Mouse (Mus musculus): ENCODE measurements around the gene Kcnn4. TPM values are rescaled to one million over a fixed set of nuclear protein-coding genes. Genes with fewer than 3 reads are reported as not detected.

Kcnn4 gene
- total RNA-seq, 1 experiment from 2014 or later: 84.9 TPM

- ATAC-seq (replicated peaks; ENCODE audit: low read depth, poor library complexity, severe bottlenecking): no peak
Observed at GRCm38 (mm10) chr7:24365258-24366014, 4.6 kb upstream of the Kcnn4 start.

- no peak for ATAC-seq (replicated peaks; ENCODE audit: low read depth, poor library complexity, severe bottlenecking)
Observed at GRCm38 (mm10) chr7:24366716-24367632, 3.1 kb upstream of the Kcnn4 start.

GRCm38 (mm10) chr7:24368226-24368625, 1.8 kb upstream of the Kcnn4 start:
- ATAC-seq (replicated peaks; ENCODE audit: low read depth, poor library complexity, severe bottlenecking): no peak

GRCm38 (mm10) chr7:24368946-24369345, 1.1 kb upstream of the Kcnn4 start:
- no peak for ATAC-seq (replicated peaks; ENCODE audit: low read depth, poor library complexity, severe bottlenecking)

GRCm38 (mm10) chr7:24371012-24371808, 1.1 kb downstream of the Kcnn4 start:
- peak; percentile 52 for ATAC-seq (replicated peaks; ENCODE audit: low read depth, poor library complexity, severe bottlenecking)

- ATAC-seq (replicated peaks; ENCODE audit: low read depth, poor library complexity, severe bottlenecking): no peak
Observed at GRCm38 (mm10) chr7:24371809-24372145, 1.7 kb downstream of the Kcnn4 start.

GRCm38 (mm10) chr7:24372300-24372699, 2.2 kb downstream of the Kcnn4 start:
- ATAC-seq (replicated peaks; ENCODE audit: low read depth, poor library complexity, severe bottlenecking): no peak

GRCm38 (mm10) chr7:24372786-24373185, 2.7 kb downstream of the Kcnn4 start:
- no peak for ATAC-seq (replicated peaks; ENCODE audit: low read depth, poor library complexity, severe bottlenecking)

- peak; percentile 29 for ATAC-seq (replicated peaks; ENCODE audit: low read depth, poor library complexity, severe bottlenecking)
Observed at GRCm38 (mm10) chr7:24373538-24374379, 3.7 kb downstream of the Kcnn4 start.

GRCm38 (mm10) chr7:24376456-24376855, 6.4 kb downstream of the Kcnn4 start:
- no peak for ATAC-seq (replicated peaks; ENCODE audit: low read depth, poor library complexity, severe bottlenecking)

- peak; percentile 60 for ATAC-seq (replicated peaks; ENCODE audit: low read depth, poor library complexity, severe bottlenecking)
Observed at GRCm38 (mm10) chr7:24377091-24377865, 7.2 kb downstream of the Kcnn4 start.

GRCm38 (mm10) chr7:24378049-24378701, 8.1 kb downstream of the Kcnn4 start:
- ATAC-seq (replicated peaks; ENCODE audit: low read depth, poor library complexity, severe bottlenecking): no peak

- peak; percentile 26 for ATAC-seq (replicated peaks; ENCODE audit: low read depth, poor library complexity, severe bottlenecking)
Observed at GRCm38 (mm10) chr7:24379934-24380333, 9.9 kb downstream of the Kcnn4 start.

GRCm38 (mm10) chr7:24380370-24380769, 10.3 kb downstream of the Kcnn4 start:
- ATAC-seq (replicated peaks; ENCODE audit: low read depth, poor library complexity, severe bottlenecking): no peak

- no peak for ATAC-seq (replicated peaks; ENCODE audit: low read depth, poor library complexity, severe bottlenecking)
Observed at GRCm38 (mm10) chr7:24382730-24383372, 12.8 kb downstream of the Kcnn4 start.

- no peak for ATAC-seq (replicated peaks; ENCODE audit: low read depth, poor library complexity, severe bottlenecking)
Observed at GRCm38 (mm10) chr7:24384070-24384469, 14.0 kb downstream of the Kcnn4 start.

GRCm38 (mm10) chr7:24384827-24385226, 14.8 kb downstream of the Kcnn4 start:
- ATAC-seq (replicated peaks; ENCODE audit: low read depth, poor library complexity, severe bottlenecking): no peak

GRCm38 (mm10) chr7:24387059-24387556, 17.0 kb downstream of the Kcnn4 start:
- peak; percentile 65 for ATAC-seq (replicated peaks; ENCODE audit: low read depth, poor library complexity, severe bottlenecking)
